Mouse (Mus musculus) adrenal gland, postnatal 14 days (tissue): ENCODE data around the gene Gm20449. TPM values are rescaled to one million over a fixed set of nuclear protein-coding genes. Genes with fewer than 3 reads are reported as not detected.
A peak's percentile ranks its signal among the peaks of the same experiment; 100 is the strongest.
"Not testable (repeated sequence)": the region's sequence is repeated elsewhere in the genome, so short reads cannot be mapped to it uniquely, and the experiment has no call there.

ENCODE experiments used
- DNase-seq: peaks from one replicate; pipeline ENCODE4 v3.0.0; 2021; ENCODE audit warnings: mixed read lengths
- long read RNA-seq, 2 experiments: library from polyadenylated mRNA; stranded (forward); transcript quantifications; one replicate each; pipeline ENCODE4 v2.0.0; 2021
- total RNA-seq: library from RNA; stranded (reverse); gene quantifications from 2 replicates; pipeline ENCODE4 v1.2.3, GENCODE M21; 2021

The Gm20449 gene
- not detected in 2 replicates for total RNA-seq
- long read RNA-seq, experiment 1: 0 reads
- long read RNA-seq, experiment 2: 0 reads

DNA sequence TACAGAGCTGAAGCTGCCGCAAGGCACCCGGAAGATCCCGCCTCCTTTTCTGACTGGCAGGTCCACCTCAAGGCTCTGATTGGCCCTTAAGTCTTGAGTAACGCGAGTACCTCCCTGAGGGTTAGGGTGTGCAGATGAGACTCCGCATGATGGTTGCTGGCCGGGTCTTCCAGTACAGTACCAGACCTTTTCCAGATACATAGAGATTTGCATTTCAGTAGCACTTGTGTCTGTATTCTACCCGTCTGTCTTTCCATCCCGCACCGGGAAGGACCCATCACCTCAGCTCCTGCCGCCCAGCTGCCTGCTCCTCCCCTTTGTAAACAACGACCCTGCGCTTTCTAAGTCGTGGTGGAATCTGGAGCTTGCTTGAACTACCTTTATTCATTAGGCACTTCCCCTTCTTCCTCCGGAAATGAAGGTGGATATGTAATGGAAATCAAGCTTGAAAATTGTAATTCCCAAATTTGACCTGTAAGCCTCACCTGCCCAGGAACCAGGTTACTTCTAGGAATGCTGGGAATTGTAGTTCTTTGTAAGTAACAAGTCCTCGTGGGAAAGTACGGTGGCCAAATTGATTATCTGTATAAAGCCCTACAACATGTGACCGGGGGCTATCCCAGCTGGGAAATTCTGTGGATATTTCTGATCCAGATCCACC, at the start of gene Gm20449, which contains the start of gene AW146154:
Gm20449 (minus strand) TSS at position 29 of the 661 bp plus-strand sequence.
AW146154 (minus strand) TSS at position 502 of the 661 bp plus-strand sequence.
- peak; percentile 98 for DNase-seq

DNA sequence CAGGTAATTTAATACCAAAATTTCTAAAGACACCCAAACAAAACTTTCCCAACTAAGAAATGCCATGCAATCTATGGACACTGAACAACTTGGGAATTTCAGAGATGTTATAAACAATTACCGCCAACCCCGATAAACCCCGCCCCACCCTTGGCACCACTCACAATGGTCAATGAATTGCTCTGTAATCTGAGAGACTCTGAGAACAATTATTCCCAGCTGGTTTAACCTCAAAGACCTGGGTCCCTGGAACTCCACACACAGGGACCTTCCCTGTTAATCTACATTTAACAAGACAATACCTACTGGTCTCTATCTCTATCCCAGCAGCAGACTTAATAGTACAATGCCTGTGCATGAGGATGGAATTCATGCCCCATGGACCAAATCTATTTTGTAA, 13.5 kb upstream of the Gm20449 start:
- DNase-seq: no peak

DNA sequence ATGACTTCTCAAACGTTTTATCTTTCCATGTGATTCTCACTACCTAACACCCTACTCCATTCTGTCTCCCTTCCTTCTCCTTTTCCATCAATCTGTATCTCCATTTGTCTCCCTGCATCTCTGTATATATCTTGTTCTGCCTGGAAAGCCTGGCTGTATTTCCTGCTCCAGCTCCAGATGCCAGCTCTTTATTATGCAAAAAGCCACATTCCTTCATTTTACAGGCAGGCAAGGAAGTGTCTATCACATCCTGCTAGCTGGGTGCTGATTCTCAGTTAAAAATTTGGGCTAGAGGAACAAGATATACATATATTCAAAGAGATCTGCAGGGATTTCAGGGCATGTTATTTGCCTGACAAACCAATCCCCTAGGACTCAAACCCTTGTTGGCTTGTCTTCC, 13.0 kb upstream of the Gm20449 start:
- no peak for DNase-seq

DNA sequence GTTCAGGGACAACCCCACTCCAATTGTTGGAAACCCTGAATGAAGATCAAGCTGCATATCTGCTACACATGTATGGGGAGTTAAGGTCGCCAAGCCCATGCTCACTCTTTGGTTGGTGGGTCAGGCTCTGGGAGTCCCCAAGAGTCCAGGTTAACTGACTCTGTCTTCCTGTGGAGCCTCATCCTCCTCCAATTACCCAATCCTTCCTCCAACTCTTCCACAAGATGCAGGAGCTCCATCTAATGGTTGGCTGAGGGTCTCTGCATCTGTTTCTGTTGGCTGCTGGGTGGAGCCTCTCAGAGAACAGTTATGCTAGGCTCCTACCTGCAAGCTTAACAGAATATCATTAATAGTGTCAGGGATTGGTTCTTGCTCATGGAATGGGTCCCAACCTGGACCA, 3.2 kb upstream of the Gm20449 start:
- DNase-seq: no peak

DNA sequence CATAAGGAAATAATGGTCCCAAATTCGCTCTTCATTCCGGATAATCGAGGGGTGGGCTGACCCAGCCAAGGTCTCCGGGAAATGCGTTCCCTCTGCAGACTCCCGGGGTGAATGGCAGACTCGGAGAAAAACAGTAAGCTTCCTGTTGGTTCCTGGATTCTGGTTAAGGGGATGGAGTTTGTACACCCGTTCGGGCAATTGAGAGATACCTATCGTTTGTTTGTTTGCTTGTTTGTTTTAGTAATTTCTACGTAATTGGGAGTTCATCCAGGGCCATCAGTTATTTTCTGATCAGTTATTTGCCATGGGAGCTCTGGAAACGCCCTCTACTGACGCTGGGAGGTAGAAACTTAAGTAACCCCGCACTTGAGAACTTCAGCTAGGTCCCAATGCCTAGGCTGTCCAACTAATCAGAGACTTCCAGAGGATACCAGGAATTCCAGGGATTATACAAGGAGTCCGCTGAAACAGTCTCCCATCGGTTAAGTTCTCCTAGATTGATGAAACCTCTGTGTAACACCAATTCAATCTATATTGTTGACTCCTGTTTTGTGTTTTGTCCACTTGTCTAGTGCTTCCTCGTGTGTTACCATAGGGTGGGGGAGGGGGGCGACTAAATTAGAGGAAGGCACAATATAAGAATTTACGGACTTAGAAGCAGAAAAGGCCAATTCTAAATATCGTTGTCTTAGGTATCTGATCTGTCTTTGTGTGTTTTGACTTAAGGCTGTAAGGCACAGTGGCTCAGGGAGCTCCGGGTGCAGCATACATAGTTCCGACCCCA, 1.1 kb upstream of the Gm20449 start:
- DNase-seq: peak; percentile 67

DNA sequence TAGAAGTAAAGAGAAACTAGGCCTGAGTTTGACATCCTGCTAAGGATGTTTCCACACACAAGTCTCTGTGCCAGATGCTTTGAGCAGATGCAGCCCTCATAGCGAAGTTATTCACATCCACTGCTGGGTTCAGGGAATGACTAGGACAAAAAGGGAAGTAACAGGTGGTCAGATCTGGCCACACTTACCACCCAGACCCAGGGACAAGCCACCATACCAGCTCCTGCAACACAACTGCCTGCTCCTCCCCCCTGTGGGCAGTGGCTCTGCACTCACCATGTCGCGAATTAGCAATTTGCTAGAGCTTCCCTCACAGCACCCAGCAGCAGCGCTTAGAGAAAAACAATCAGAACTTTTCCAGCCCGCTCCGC, 214 bp downstream of the Gm20449 start:
- not testable (repeated sequence) for DNase-seq

DNA sequence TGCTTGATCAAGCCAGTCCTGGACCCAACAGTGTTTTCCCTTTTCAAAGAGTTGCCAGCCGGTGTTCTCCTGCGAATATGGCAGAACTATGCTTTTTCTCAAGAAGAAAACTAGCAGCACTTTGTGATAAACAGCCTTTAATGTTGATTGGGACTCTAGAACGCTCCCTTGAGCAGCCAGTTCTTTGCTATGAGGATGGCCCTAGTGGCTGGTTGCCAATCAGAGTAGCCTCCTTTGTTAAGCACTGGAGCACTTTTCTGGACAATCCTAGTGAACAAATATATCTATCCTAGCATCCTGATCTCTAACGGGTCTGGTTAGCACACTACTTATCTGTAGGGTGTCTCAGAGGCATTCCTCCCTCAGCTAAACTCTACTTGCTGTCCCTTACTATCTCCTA, 753 bp downstream of the Gm20449 start:
- not testable (repeated sequence) for DNase-seq

DNA sequence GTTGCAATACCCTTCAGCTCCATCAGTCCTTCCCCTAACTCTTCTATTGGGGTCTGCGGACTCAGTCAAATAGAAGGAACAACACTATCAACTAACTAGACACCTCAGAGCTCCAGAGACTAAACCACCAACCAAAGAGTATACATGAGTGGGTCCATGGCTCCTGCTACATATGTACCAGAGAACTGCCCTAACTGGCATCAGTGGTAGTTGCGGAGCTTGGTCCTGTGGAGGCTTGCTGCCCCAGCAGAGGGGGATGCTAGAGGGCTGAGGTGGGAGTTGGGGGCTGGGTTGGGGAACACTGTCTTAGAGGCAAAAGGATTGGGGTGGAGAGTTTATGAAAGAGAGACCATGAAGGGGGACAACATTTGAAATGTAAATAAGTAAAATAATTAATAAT, 1.3 kb downstream of the Gm20449 start:
- DNase-seq: no peak

DNA sequence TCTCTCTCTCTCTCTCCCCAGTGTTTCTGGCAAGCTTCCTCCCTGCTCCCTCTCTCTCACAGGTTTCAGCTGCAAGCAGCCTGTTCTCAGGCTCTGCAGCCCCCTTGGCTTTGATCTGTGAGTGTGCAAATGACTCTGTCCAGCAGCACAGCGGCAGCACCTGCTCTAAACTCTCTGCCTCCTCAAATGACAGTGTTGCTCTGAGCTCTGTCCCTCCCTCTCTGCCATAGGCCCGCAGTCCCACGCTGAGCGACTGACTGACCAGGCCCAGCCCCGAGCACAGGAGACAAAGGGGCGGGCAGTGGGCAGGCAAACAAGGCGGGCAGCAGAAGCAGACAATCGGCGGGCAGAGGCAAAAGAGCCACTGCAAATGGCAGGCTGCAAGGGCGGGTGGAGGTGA, 47.4 kb downstream of the Gm20449 start:
- DNase-seq: no peak

DNA sequence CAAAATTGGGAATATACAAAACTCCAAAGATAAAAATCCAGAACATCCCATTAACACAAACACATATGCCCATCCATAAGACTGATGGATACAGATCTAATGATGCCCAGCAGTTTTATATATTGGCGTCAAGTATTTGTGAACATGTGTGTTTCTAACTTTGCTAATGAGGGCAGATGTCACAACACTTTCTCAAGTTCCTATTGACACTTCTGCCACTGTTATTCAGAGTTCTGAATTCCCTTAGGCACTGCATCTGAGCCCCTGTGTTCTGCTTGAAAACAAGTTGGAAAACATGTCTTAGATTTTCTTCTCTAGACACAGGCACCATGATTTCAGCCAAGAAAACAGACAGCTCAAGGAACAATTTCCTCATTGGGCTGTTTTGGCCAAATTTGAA, 50.6 kb downstream of the Gm20449 start, which contains the start of gene Vmn2r57:
Vmn2r57 (minus strand) TSS at position 101 of the 400 bp plus-strand sequence.
- DNase-seq: not testable (repeated sequence)

DNA sequence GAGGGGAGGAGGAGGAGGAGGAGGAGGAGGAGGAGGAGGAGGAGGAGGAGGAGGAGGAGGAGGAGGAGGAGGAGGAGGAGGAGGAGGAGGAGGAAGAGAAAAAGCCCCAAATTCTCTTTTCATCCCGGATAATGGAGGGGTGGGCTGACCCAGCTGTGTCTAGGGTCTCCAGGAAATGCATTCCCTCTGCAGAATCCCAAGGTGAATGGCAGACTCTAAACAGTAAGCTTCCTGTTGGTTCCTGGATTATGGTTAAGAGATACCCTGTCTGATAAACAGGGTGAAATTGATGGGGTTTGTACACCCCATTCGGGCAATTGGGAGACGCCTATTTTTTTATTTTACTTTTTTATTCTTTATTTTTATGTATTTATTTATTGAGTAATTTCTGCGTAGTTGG, 105.1 kb downstream of the Gm20449 start:
- DNase-seq: no peak

DNA sequence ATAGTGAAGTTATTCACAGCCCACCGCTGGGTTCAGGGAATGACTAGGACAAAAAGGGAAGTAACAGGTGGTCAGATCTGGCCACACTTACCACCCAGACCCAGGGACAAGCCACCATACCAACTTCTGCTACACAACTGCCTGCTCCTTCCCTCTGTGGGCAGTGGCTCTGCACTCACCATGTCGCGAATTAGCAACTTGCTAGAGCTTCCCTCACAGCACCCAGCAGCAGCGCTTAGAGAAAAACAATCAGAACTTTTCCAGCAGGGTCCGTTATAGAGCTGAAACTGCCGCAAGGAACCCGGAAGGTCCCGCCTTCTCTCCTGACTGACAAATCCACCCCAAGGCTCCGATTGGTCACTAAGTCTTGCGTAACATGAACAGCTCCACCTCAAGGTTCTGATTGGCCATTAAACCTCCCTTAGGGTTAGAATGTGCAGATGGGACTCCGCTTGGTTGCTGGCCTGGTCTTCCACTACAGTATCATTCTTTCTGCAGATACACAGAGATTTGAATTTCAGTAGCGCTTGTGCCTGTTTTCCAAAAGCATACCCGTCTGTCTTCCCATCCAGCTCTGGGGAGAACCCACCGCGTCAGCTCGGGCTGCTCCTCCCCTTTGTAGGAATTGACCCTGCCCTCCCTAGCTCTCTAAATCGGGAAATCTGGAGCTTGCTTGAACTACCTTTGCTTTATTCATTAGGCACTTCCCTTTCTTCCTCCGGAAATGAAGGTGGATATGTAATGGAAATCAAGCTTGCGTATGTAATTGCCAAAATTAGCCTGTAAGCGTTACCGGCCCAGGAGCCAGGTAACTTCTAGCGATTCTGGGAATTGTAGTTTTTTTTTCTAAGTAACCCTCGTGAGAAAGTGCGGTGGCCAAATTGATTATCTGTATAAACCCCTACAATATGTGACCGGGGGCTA, 105.9 kb downstream of the Gm20449 start, which contains the start of gene AI987944:
AI987944 (minus strand) TSS at position 332 of the 924 bp plus-strand sequence.
- peak; percentile 88 for DNase-seq

Other genes with a start within 250 kb of the Gm20449 start
- gene AI987944, start 106.0 kb downstream of the Gm20449 start, total RNA-seq: 10.6 and 14.2 TPM in 2 replicates
- gene Vmn2r57, start 50.7 kb downstream of the Gm20449 start, total RNA-seq: 0.07 and 0.19 TPM in 2 replicates
- 8.8 and 10.4 TPM in 2 replicates for gene AW146154, start 473 bp upstream of the Gm20449 start, total RNA-seq
- gene Gm6871, start 74.2 kb upstream of the Gm20449 start, total RNA-seq: 0.59 TPM in 1 of 2 replicates, not detected in the other
- 16.6 and 18.9 TPM in 2 replicates for gene 2610021A01Rik, start 99.8 kb upstream of the Gm20449 start, total RNA-seq
- 10.9 and 13.6 TPM in 2 replicates for gene Zfp788, start 133.8 kb upstream of the Gm20449 start, total RNA-seq